Mouse (Mus musculus): ENCODE data around the gene Phf14. TPM values are rescaled to one million over a fixed set of nuclear protein-coding genes. Genes with fewer than 3 reads are reported as not detected.
"Not testable (repeated sequence)": the region's sequence is repeated elsewhere in the genome, so short reads cannot be mapped to it uniquely, and the experiment has no call there.

Phf14 gene
- total RNA-seq, 4 experiments from 2014 or later, result 69.9 to 94.7 (median 76.5) TPM

DNA sequence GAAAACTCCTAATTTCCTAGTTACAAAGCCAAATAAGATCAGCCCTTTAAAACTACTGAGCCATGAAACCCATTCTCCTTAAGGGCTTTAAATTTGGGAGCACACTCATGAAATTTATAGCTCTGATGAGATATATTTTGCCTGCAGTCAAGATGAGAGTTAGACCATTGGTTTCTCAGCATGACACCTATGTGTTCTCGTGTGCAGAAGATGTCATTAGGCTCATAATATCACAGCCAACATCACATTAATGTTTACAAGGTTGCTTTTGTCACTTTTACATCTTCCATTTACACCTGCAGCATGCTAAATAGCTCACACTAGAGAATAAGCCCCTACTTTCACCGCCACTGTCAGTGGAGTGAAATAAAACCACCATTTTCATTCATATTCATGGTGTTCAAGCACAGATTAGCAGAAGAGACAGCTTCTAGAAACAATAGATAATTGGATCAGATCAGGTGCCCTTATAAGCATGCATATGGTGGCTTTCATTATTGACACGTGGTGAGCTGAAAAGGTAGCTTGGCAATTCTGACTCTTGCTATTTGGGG, 181.9 kb downstream of the Phf14 start:
- DNase-seq (ENCODE audit: low spot score in 2 of 2), result no peak

- no peak for DNase-seq (ENCODE audit: low spot score in 2 of 2)
Observed at GRCm38 (mm10) chr6:12095716-12096115, 188.1 kb downstream of the Phf14 start.

- no peak for DNase-seq (ENCODE audit: low spot score in 2 of 2)
Observed at GRCm38 (mm10) chr6:12097125-12097524, 189.5 kb downstream of the Phf14 start.

DNA sequence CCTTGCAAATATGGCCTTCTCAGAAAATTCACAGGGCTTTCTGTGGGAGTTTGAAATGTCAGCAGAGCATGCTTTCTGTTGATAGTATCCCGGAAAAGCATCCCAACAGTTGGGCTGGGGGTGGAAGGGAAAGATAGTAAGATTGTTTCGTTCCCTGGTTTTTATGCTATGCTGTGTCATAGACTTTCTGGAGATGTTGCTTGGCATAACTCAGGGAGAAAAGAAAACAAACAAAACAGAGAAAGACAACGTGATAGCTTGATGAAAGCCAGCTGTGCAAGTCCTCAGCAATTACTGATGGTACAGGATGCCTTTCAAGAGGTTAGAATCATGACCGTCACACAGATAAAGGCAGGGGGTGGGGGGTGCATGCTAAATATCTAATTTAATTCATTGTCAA, 197.5 kb downstream of the Phf14 start:
- DNase-seq (ENCODE audit: low spot score in 2 of 2), result peak; percentile 36 to 42

- DNase-seq (ENCODE audit: low spot score in 2 of 2), result no peak
Observed at GRCm38 (mm10) chr6:12107326-12107725, 199.7 kb downstream of the Phf14 start.

DNA sequence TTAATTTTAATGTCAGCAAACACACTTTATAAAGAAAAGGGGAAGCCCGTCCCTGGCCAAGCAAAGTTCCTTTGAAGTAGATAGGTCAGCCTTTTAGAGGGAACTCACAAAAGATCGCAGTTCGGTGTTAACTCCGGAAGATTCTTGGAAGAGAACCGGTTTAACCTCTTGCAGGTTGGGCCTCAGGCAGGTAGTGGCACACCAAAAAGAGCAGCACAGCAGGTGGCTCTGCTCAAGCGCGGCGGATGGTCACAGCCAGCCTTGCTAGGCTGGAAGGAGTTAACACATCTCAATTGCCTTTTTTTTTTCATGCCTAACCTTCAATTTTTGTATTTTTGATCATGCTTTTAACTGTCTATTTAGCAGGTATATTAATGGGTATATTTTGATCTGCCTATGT, 200.2 kb downstream of the Phf14 start:
- no peak for DNase-seq (ENCODE audit: low spot score in 2 of 2)

DNA sequence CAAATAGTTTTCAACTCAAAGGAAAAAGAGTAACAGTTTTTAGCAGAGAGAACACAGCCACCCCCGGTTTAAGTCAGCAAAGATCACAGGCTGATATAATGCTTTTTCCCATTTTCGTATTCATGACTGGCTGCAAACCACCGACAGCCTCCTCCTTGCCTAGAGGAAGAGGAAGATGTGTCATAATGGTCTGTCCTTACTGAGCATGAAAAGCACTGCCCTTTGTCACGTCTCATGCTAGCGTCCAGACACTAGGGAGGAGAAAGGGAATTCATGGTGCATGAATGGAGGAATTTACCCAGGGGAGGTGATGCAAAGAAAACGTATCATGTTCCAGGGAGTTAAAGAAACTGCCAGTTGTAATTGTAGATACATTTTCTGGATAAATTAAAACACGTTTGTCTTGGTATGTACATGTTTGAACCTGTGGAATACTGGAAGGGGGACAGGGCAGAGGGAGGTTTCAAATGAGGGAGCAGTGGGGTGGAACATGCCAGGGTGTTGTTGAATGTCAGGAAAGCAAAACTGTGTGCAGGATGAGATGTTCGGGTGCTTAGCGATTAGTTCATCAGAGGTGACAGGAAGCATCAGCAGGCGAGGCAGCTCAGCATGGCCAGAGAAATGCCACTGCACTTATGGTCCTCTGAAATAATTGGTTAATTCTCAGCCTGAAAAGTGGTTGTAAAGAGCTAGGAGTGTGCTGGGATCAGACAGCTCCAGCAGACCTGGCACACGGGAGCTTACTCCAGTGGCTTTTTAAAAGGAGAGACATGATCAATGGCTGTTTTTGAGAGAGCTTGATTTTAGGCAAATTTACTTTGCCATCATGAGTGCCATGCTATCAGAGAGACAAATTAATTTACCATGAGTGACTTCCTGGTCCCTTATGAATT, 209.6 kb downstream of the Phf14 start:
- no peak for DNase-seq (ENCODE audit: low spot score in 2 of 2)

GRCm38 (mm10) chr6:12117819-12118570, 210.4 kb downstream of the Phf14 start:
- no peak for DNase-seq (ENCODE audit: low spot score in 2 of 2)

DNA sequence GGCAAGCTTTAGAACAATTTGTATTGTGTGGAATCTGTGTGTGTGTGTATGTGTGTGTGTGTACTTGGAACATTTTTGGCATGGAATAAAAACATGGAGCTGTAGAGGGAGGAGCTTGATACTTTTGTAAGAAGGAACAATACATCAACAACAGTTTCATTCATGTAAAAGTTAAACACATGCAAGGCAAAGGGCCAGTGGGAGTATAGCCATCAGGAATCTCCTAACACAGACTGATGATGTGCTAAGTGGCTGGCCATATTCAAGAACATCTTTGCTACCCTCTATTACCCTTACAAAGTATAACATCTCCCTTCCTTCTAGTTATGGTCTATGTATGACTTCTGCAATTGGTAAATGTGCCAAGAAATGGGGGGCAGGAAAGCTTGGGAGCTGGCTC, 215.2 kb downstream of the Phf14 start:
- no peak for DNase-seq (ENCODE audit: low spot score in 2 of 2)

DNA sequence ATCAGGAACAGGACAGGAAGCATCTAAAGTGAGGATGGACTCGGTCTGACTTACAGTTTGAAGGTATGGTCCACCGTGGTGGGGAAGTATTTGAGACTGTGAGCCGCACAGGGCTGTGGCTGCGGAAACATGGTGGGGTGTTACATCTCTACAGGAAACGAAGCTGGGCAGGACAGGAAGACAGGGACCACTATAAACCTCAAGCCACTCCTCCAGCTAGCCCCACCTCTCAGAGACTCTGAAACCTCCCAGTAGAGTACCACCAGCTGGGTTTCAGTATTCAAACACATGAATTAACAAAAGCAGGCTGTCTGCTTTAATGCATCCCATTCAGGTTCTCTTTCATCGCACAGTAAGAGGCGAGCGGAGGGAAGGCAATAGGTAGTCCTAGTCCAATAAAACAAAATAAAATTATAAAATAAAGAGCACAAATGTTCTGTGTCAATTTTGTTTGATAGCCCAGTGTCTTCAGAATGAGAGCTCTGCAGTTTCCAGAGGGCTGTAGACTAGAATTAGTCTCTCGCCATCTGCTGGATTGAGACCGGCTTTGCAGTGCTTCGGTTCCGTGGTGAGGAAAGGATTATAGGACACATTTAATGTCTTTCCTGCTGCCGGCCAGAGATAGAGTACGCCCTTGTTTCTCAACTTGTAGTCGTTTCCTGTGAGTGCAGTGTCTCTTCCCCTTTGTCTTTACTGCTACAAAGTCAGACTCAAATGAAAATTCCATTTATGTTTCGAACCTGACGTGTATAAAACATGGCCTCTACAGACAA, 217.6 kb downstream of the Phf14 start:
- DNase-seq (ENCODE audit: low spot score in 2 of 2), result peak; percentile 30 to 49

- not testable (repeated sequence) for DNase-seq (ENCODE audit: low spot score in 2 of 2)
Observed at GRCm38 (mm10) chr6:12126601-12127000, 219.0 kb downstream of the Phf14 start.

GRCm38 (mm10) chr6:12127287-12127686, 219.7 kb downstream of the Phf14 start:
- DNase-seq (ENCODE audit: low spot score in 2 of 2), result no peak

Other genes starting within 250 kb of the Phf14 start
- 100 to 1,000 TPM; 640 to 723 (median 699) TPM for gene Ndufa4, start 312 bp upstream of the Phf14 start, total RNA-seq (2022)